Mouse (Mus musculus) hindbrain, embryonic 12.5 days (tissue): ENCODE measurements around the gene 1810024B03Rik. TPM values are rescaled to one million over a fixed set of nuclear protein-coding genes. Genes with fewer than 3 reads are reported as not detected.

Source experiments
- ATAC-seq: fragments of 200-750 bp; cut with Nextera tagmentation; 2 replicates; pipeline ENCODE4 v1.8.0; 2017; ENCODE audit warnings: moderate TSS enrichment; ENCODE audit not compliant: low FRiP score
- H3K27ac ChIP-seq: fragments of 300-500 bp; sonication (generic); 2 replicates; pipeline ENCODE4 v1.5.1; 2016; ENCODE audit warnings: mild to moderate bottlenecking
- H3K27me3 ChIP-seq: fragments of 300-500 bp; sonication (generic); 2 replicates; pipeline ENCODE4 v1.6.1; 2016; ENCODE audit warnings: mild to moderate bottlenecking
- H3K36me3 ChIP-seq: fragments of 300-500 bp; sonication (generic); 2 replicates; pipeline ENCODE4 v1.6.1; 2016; ENCODE audit warnings: mild to moderate bottlenecking
- H3K4me1 ChIP-seq: fragments of 300-500 bp; sonication (generic); 2 replicates; pipeline ENCODE4 v1.6.1; 2016
- H3K4me2 ChIP-seq: fragments of 300-500 bp; sonication (generic); replicated peaks from 2 replicates; pipeline ENCODE4 v1.6.1; 2016; ENCODE audit warnings: mild to moderate bottlenecking
- H3K4me3 ChIP-seq: fragments of 300-500 bp; sonication (generic); 2 replicates; pipeline ENCODE4 v1.5.1; 2016; ENCODE audit warnings: mild to moderate bottlenecking
- H3K9ac ChIP-seq: fragments of 300-500 bp; sonication (generic); 2 replicates; pipeline ENCODE4 v1.6.1; 2016; ENCODE audit warnings: mild to moderate bottlenecking, moderate library complexity
- H3K9me3 ChIP-seq: fragments of 300-500 bp; sonication (generic); replicated peaks from 2 replicates; pipeline ENCODE4 v1.6.1; 2016; ENCODE audit warnings: mild to moderate bottlenecking
- WGBS: fragments of 180-500 bp; shearing (Covaris S2); methylation state at CpG from one replicate; pipeline ENCODE4 v1.1.7; 2016; 5-methylcytosine and 5-hydroxymethylcytosine counted together
- polyA plus RNA-seq: library from polyadenylated mRNA; unstranded; fragments of >200 nt; fragmentation: Nextera tagmentation; extraction: Ambion mirVana; gene quantifications from 2 replicates; pipeline ENCODE4 v1.2.1, GENCODE M21; 2016

Gene 1810024B03Rik
- polyA plus RNA-seq = 2.6 and 2.8 TPM in 2 replicates

DNA sequence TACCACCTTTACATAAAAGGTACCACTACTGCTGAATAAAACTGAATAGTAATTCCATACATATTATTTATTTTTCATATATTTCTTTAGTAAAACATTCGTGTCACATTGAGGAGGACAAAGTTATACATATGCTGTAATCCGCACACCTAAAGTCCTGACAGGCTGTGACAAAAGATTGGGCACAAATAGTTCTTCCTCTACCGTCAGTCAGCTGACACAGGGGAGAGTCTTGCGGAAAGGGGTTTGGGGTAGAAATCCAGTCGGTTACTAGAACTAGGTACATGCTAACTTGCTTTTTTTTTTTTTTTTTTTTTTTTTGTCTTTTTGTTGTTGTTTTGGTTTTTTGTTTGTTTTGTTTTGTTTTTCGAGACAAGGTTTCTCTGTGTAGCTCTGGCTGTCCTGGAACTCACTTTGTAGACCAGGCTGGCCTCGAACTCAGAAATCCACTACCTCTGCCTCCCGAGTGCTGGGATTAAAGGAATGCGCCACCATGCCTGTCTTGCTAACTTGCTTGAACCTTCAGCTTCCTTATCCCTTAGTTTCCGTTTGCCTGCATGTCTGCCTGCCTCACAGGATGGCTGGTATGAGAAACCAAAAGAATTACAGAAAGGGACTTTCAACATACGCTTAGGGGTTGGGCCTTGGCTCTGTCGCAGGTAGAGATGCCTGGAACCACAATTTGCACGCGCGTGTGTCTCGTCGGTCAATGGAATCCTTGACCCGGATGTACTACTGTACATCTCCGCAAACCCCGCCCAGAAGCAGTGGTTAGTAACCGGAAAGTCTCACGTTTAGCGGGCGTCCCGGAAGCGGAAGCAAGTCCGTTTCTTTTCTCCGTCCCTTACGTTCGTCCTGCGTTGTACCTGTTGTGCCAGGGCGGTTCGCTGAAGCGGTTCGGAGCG lies at the start of gene 1810024B03Rik, which contains the start of gene Snrnp200:
TSS of gene 1810024B03Rik (minus strand) at position 734 of the 905 bp plus-strand sequence.
TSS of gene Snrnp200 (plus strand) at position 840 of the 905 bp plus-strand sequence.
- no peaks in the 10 kb centered on the region for H3K27me3 ChIP-seq
- H3K4me1 ChIP-seq = peaks cover 13% of the 10 kb centered on the region
- H3K9me3 ChIP-seq = no peaks in the 10 kb centered on the region
- peak within 1 kb of the TSS; percentile 68 for H3K9ac ChIP-seq
- peak within 1 kb of the TSS; percentile 78 for H3K4me2 ChIP-seq
- H3K36me3 ChIP-seq = peaks cover 29% of the 10 kb centered on the region
- WGBS = 12% methylated on average over 36 of the region's 36 CpGs
- peak within 1 kb of the TSS; percentile 49; the same call in 1 of the 2 replicates for H3K27ac ChIP-seq
- H3K4me3 ChIP-seq = peak within 1 kb of the TSS; percentile 56
- ATAC-seq = peak; percentile 97

GRCm38 (mm10) chr2:127255294-127255693 lies 47.2 kb upstream of the 1810024B03Rik start:
- Histone ChIP-seq H3K4me1 (no peaks in the 10 kb centered on the region; the same call in 1 of the 2 replicates), H3K9ac (no peak overlapping the region), H3K9me3 (no peaks in the 10 kb centered on the region), H3K4me2 (no peak overlapping the region), H3K27ac (no peak overlapping the region), H3K27me3 (no peaks in the 10 kb centered on the region), H3K36me3 (peaks cover 43% of the 10 kb centered on the region), H3K4me3 (no peak overlapping the region)
- 89% methylated on average over 6 of the region's 6 CpGs for WGBS
- no peak for ATAC-seq

- Histone ChIP-seq H3K9me3 (no peaks in the 10 kb centered on the region), H3K36me3 (peaks cover 37% of the 10 kb centered on the region), H3K4me2 (no peak overlapping the region), H3K4me3 (no peak overlapping the region), H3K27me3 (no peaks in the 10 kb centered on the region), H3K9ac (no peak overlapping the region), H3K27ac (no peak overlapping the region), H3K4me1 (peaks cover under 1% of the 10 kb centered on the region; the same call in 1 of the 2 replicates)
- no peak for ATAC-seq
- 90% methylated on average over 3 of the region's 3 CpGs for WGBS
Measured at GRCm38 (mm10) chr2:127254604-127255134, 46.6 kb upstream of the 1810024B03Rik start.

- no peak overlapping the region for H3K4me3 ChIP-seq
- no peaks in the 10 kb centered on the region for H3K27me3 ChIP-seq
- no peak for ATAC-seq
- no peak overlapping the region for H3K4me2 ChIP-seq
- no peaks in the 10 kb centered on the region for H3K9me3 ChIP-seq
- no peak overlapping the region for H3K9ac ChIP-seq
- WGBS = 88% methylated on average over 5 of the region's 5 CpGs
- H3K36me3 ChIP-seq = peaks cover 19% of the 10 kb centered on the region
- H3K27ac ChIP-seq = no peak overlapping the region
- H3K4me1 ChIP-seq = peaks cover 11% of the 10 kb centered on the region
Measured at GRCm38 (mm10) chr2:127252787-127253186, 44.7 kb upstream of the 1810024B03Rik start.

GRCm38 (mm10) chr2:127251880-127252527 lies 43.9 kb upstream of the 1810024B03Rik start:
- WGBS = 85% methylated on average over 3 of the region's 3 CpGs
- H3K9me3 ChIP-seq = no peaks in the 10 kb centered on the region

GRCm38 (mm10) chr2:127251457-127251856 lies 43.4 kb upstream of the 1810024B03Rik start:
- Histone ChIP-seq H3K36me3 (peaks cover 7% of the 10 kb centered on the region), H3K27me3 (no peaks in the 10 kb centered on the region), H3K4me2 (no peak overlapping the region), H3K9me3 (no peaks in the 10 kb centered on the region), H3K4me3 (no peak overlapping the region), H3K27ac (no peak overlapping the region), H3K4me1 (peaks cover 17% of the 10 kb centered on the region), H3K9ac (no peak overlapping the region)
- no peak for ATAC-seq
- WGBS = 92% methylated on average over 3 of the region's 3 CpGs

More at GRCm38 (mm10) chr2:127251880-127252527, 43.9 kb upstream of the 1810024B03Rik start:
- no peak for ATAC-seq
- Histone ChIP-seq H3K4me2 (no peak overlapping the region), H3K4me1 (peaks cover 12% of the 10 kb centered on the region), H3K4me3 (no peak overlapping the region), H3K9ac (no peak overlapping the region), H3K36me3 (peaks cover 11% of the 10 kb centered on the region), H3K27me3 (no peaks in the 10 kb centered on the region), H3K27ac (no peak overlapping the region)

GRCm38 (mm10) chr2:127250291-127251008 lies 42.4 kb upstream of the 1810024B03Rik start:
- H3K36me3 ChIP-seq = peaks cover 10% of the 10 kb centered on the region
- no peak for ATAC-seq
- no peak overlapping the region for H3K27ac ChIP-seq
- no peaks in the 10 kb centered on the region for H3K9me3 ChIP-seq
- no peak overlapping the region for H3K4me2 ChIP-seq
- 90% methylated on average over 9 of the region's 9 CpGs for WGBS
- no peaks in the 10 kb centered on the region for H3K27me3 ChIP-seq
- H3K9ac ChIP-seq = no peak overlapping the region
- H3K4me1 ChIP-seq = peaks cover 18% of the 10 kb centered on the region
- no peak overlapping the region for H3K4me3 ChIP-seq

DNA sequence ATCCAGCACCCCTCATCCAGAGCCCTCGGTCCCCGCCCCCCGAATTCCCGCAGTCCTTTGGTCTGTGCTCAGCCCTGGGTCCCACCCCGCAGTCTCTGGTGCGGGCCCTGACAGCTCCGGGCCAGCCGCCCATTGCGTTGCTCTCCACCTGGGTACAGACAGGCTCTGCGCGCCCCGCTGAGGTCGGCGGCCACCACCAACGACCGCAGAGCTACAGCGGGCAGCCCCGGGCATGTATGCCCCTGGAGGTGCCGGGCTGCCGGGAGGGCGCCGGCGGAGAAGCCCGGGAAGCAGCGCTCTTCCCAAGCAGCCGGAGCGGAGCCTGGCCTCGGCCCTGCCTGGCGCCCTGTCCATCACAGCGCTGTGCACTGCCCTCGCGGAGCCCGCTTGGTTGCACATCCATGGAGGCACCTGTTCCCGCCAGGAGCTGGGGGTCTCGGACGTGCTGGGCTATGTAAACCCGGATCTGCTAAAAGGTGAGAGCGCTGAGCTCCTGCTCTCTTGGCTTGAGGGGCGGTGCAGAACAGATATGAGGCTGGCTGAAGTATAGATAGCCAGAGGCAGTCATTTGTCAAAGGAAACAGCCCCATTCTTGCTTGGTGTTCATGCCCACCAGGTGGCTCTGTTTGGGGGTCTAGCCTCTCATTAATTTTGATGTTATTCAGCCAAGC lies 40.4 kb upstream of the 1810024B03Rik start:
- Histone ChIP-seq H3K36me3 (peaks cover 29% of the 10 kb centered on the region), H3K9ac (peak overlapping the region; percentile 94), H3K9me3 (no peaks in the 10 kb centered on the region), H3K4me2 (peak overlapping the region; percentile 97), H3K4me1 (peaks cover 18% of the 10 kb centered on the region), H3K27ac (peak overlapping the region; percentile 81), H3K4me3 (peak overlapping the region; percentile 96), H3K27me3 (no peaks in the 10 kb centered on the region)
- ATAC-seq = peak; percentile 71
- under 1% methylated on average over 39 of the region's 39 CpGs for WGBS

- WGBS = under 1% methylated on average over 53 of the region's 53 CpGs
- peaks cover 32% of the 10 kb centered on the region for H3K36me3 ChIP-seq
- peak within 1 kb of the TSS; percentile 94 for H3K9ac ChIP-seq
- no peaks in the 10 kb centered on the region for H3K27me3 ChIP-seq
- peaks cover 18% of the 10 kb centered on the region for H3K4me1 ChIP-seq
- peak within 1 kb of the TSS; percentile 97 for H3K4me2 ChIP-seq
- no peaks in the 10 kb centered on the region for H3K9me3 ChIP-seq
- ATAC-seq = peak; percentile 98
- H3K27ac ChIP-seq = peak within 1 kb of the TSS; percentile 81
- H3K4me3 ChIP-seq = peak within 1 kb of the TSS; percentile 96
Measured at GRCm38 (mm10) chr2:127247592-127248333, 39.7 kb upstream of the 1810024B03Rik start, which contains the start of the genes Ciao1 and Tmem127. TSS of gene Ciao1 (minus strand) at chr2:127247816. TSS of gene Tmem127 (plus strand) at chr2:127247908.

- H3K36me3 ChIP-seq = peaks cover 88% of the 10 kb centered on the region
- no peak overlapping the region for H3K4me2 ChIP-seq
- H3K27ac ChIP-seq = no peak overlapping the region
- H3K9ac ChIP-seq = no peak overlapping the region
- 95% methylated on average over 2 of the region's 2 CpGs for WGBS
- H3K9me3 ChIP-seq = no peaks in the 10 kb centered on the region
- ATAC-seq = no peak
- no peaks in the 10 kb centered on the region for H3K27me3 ChIP-seq
- H3K4me1 ChIP-seq = no peaks in the 10 kb centered on the region
- no peak overlapping the region for H3K4me3 ChIP-seq
Measured at GRCm38 (mm10) chr2:127240065-127240464, 32.0 kb upstream of the 1810024B03Rik start.
